8 mouse cellular contexts compared by ENCODE assay signal in the genomic region with DNA sequence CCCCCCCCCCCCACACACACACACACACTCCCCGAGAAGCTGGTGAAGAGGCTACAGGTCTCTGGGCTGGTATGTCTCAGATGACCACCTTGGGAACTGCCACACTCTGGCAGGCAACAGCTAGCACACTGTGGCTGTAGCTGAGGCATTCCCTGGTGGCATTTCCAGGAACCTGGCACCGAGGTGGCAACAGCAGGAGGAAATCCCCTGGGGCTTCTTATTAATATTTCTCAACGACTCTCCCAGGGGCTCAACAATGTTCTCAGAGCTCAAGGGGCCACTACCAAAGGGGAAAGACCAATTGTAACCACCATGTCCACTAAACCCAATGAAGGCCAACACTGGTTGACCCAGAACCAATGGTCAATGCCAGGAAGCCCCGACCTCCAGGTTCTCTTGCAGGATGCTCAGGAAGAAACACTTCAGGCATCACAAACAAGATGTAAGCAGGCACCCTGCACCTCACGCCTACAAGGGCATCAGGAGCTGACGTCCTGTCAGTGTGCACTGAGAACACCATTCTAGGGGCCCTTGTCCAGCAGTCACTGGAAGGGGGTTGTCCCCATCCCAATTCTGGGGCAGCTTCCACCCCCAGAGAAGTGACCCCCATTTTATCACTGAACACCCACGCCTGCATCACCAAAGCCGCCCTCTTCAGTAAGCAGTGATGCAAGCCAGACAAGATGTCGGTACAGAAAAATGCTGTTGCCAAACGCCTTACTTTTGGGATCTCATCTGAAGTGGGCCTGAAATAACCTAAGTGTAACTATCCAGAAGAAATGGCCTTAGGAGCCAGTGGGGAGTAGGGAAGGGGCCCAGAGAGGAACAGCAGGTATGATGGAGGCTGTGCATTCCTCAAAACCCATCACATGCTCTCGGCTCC. TPM values are rescaled to one million over a fixed set of nuclear protein-coding genes. Genes with fewer than 3 reads are reported as not detected.
DNase-seq lines count a peak whose midpoint lies in the region; ATAC-seq and TF ChIP-seq lines count a peak whose summit lies in the region.

No protein-coding gene starts in this region.

- peaks cover 52% of the 10 kb centered on the region for H3K4me1 ChIP-seq in embryonic facial prominence, embryonic 14.5 days (ENCODE audit: control insufficient read depth, insufficient read depth, low read length)
- H3K4me1 ChIP-seq in intestine, embryonic 16.5 days (ENCODE audit: control insufficient read depth, insufficient read depth, low read length), result peaks cover 68% of the 10 kb centered on the region
- H3K4me1 ChIP-seq in olfactory bulb, adult 2 months (ENCODE audit: control insufficient read depth, insufficient read depth, low read length), result peaks cover 69% of the 10 kb centered on the region

- H3K4me2 ChIP-seq in embryonic facial prominence, embryonic 14.5 days (ENCODE audit: low read depth, low read length), result peak overlapping the region; percentile 84
- H3K4me2 ChIP-seq in intestine, embryonic 16.5 days (ENCODE audit: low read depth, low read length), result peak overlapping the region; percentile 43

- no peak for ATAC-seq in embryonic facial prominence, embryonic 14.5 days (ENCODE audit: low read depth)
- ATAC-seq in intestine, embryonic 16.5 days, result no peak

- peak overlapping the region; percentile 41 for H3K9ac ChIP-seq in embryonic facial prominence, embryonic 14.5 days (ENCODE audit: low read depth, low read length)
- H3K9ac ChIP-seq in intestine, embryonic 16.5 days (ENCODE audit: low read depth, low read length), result peak overlapping the region; percentile 52; the same call in 1 of the 2 replicates

- H3K27me3 ChIP-seq in embryonic facial prominence, embryonic 14.5 days (replicated peaks; ENCODE audit: control insufficient read depth, insufficient read depth, low read length), result no peaks in the 10 kb centered on the region
- no peaks in the 10 kb centered on the region for H3K27me3 ChIP-seq in intestine, embryonic 16.5 days (replicated peaks; ENCODE audit: control insufficient read depth, insufficient read depth, low read length)

- peaks cover 10% of the 10 kb centered on the region; the same call in 1 of the 2 replicates for H3K36me3 ChIP-seq in embryonic facial prominence, embryonic 14.5 days (ENCODE audit: control insufficient read depth, insufficient read depth, low read length)
- H3K36me3 ChIP-seq in intestine, embryonic 16.5 days (ENCODE audit: control insufficient read depth, insufficient read depth, low read length), result no peaks in the 10 kb centered on the region

- peak overlapping the region; percentile 71 for H3K4me3 ChIP-seq in layer of hippocampus, adult 2 months
- H3K4me3 ChIP-seq in embryonic facial prominence, embryonic 14.5 days (ENCODE audit: low read depth, low read length), result 0 out of 2 replicates have a peak overlapping the region, but pooled peaks have one; percentile 18
- H3K4me3 ChIP-seq in intestine, embryonic 16.5 days (ENCODE audit: low read length), result peak overlapping the region; percentile 17; the same call in 1 of the 2 replicates
- H3K4me3 ChIP-seq in olfactory bulb, adult 2 months (ENCODE audit: insufficient read depth, low read depth, low read length), result no peak overlapping the region

- WGBS in embryonic facial prominence, embryonic 14.5 days, result 58% methylated on average over 11 of the region's 11 CpGs
- 58% methylated on average over 11 of the region's 11 CpGs for WGBS in intestine, embryonic 16.5 days
- WGBS in olfactory bulb, adult 2 months, result 59% methylated on average over 11 of the region's 11 CpGs

- no peak for TF ChIP-seq POLR2A in olfactory bulb, adult 2 months (IDR thresholded peaks at IDR 0.05; ENCODE audit: insufficient read depth, low read depth, low read length)

- H3K27ac ChIP-seq in layer of hippocampus, adult 2 months, result peak overlapping the region; percentile 97
- peak overlapping the region; percentile 85 for H3K27ac ChIP-seq in embryonic facial prominence, embryonic 14.5 days (replicated peaks; ENCODE audit: low read depth, low read length)
- peak overlapping the region; percentile 73 for H3K27ac ChIP-seq in intestine, embryonic 16.5 days (ENCODE audit: low read length)
- peak overlapping the region; percentile 62 for H3K27ac ChIP-seq in olfactory bulb, adult 2 months (ENCODE audit: insufficient read depth, low read depth, low read length)

- DNase-seq in layer of hippocampus, adult 2 months (ENCODE audit: low spot score in 2 of 2), result no peak
- no peak for DNase-seq in layer of hippocampus, postnatal 36 days
- DNase-seq in embryonic facial prominence, embryonic 14.5 days (ENCODE audit: low spot score), result no peak
- no peak for DNase-seq in Muller cell, postnatal 12 days (ENCODE audit: inconsistent ontology term)
- DNase-seq in T-cell, adult 2 months (ENCODE audit: low spot score), result no peak
- no peak for DNase-seq in frontal cortex, postnatal 25 days (ENCODE audit: low spot score in 2 of 2)

- TF ChIP-seq CTCF in layer of hippocampus, adult 2 months (conservative IDR thresholded peaks at IDR 0.05), result no peak
- TF ChIP-seq CTCF in olfactory bulb, adult 2 months (IDR thresholded peaks at IDR 0.05; ENCODE audit: insufficient read depth, low read depth, low read length), result no peak

- H3K9me3 ChIP-seq in embryonic facial prominence, embryonic 14.5 days (ENCODE audit: control insufficient read depth, low read length), result no peaks in the 10 kb centered on the region
- H3K9me3 ChIP-seq in intestine, embryonic 16.5 days (ENCODE audit: control insufficient read depth, low read length), result no peaks in the 10 kb centered on the region

RNA-seq across cellular contexts. Expression of a gene that starts 4.9 kb away (rescaled TPM):
- 100 to 1,000 TPM; 181 to 201 TPM for total RNA-seq in layer of hippocampus, adult 2 months (2021)
- total RNA-seq in layer of hippocampus, postnatal 36 days (2021), result 100 to 1,000 TPM; 195 to 208 TPM
- 17.0 and 18.9 TPM in 2 replicates for polyA plus RNA-seq in embryonic facial prominence, embryonic 14.5 days (2014; fragmentation: Nextera tagmentation; extraction: Ambion mirVana)
- 15.3 and 15.4 TPM in 2 replicates for polyA plus RNA-seq in intestine, embryonic 16.5 days (2015; fragmentation: Nextera tagmentation; extraction: Ambion mirVana)
- polyA plus RNA-seq in olfactory bulb, adult 2 months (2012; ENCODE audit: insufficient read depth, insufficient read length, low replicate concordance, missing spikeins), result 210 TPM in 1 of 2 replicates, not detected in the other

RNA-seq across cellular contexts. Expression of a gene that starts 18.2 kb away (rescaled TPM):
- total RNA-seq in layer of hippocampus, adult 2 months (2021), result 10 to 100 TPM; 63.4 to 70.7 TPM
- 10 to 100 TPM; 65.2 to 66.9 TPM for total RNA-seq in layer of hippocampus, postnatal 36 days (2021)
- polyA plus RNA-seq in embryonic facial prominence, embryonic 14.5 days (2014; fragmentation: Nextera tagmentation; extraction: Ambion mirVana), result 7.6 and 9.0 TPM in 2 replicates
- polyA plus RNA-seq in intestine, embryonic 16.5 days (2015; fragmentation: Nextera tagmentation; extraction: Ambion mirVana), result 4.1 and 4.6 TPM in 2 replicates
- not detected in 2 replicates for polyA plus RNA-seq in olfactory bulb, adult 2 months (2012; ENCODE audit: insufficient read depth, insufficient read length, low replicate concordance, missing spikeins)

RNA-seq across cellular contexts. Expression of a gene that starts 32.1 kb away (rescaled TPM):
- 10 to 100 TPM; 57.5 to 58.7 TPM for total RNA-seq in layer of hippocampus, adult 2 months (2021)
- total RNA-seq in layer of hippocampus, postnatal 36 days (2021), result 10 to 100 TPM; 53.4 to 59.5 TPM
- polyA plus RNA-seq in embryonic facial prominence, embryonic 14.5 days (2014; fragmentation: Nextera tagmentation; extraction: Ambion mirVana), result 16.3 and 16.6 TPM in 2 replicates
- polyA plus RNA-seq in intestine, embryonic 16.5 days (2015; fragmentation: Nextera tagmentation; extraction: Ambion mirVana), result 31.8 and 33.6 TPM in 2 replicates
- polyA plus RNA-seq in olfactory bulb, adult 2 months (2012; ENCODE audit: insufficient read depth, insufficient read length, low replicate concordance, missing spikeins), result not detected in 2 replicates

Comparison
In these comparisons a context has a peak if more than half of its experiments do, and no peak if none do; other contexts are left out.
1. RNA of a gene that starts 32.1 kb away (polyA plus RNA-seq): 31.8 to 33.6 TPM in intestine, embryonic 16.5 days and 16.3 to 16.6 TPM in embryonic facial prominence, embryonic 14.5 days; not detected in olfactory bulb, adult 2 months; every median in the first group is over 10 times any median in the second.
2. Peak in every context shown above with its lines, with median percentiles within 50 percentile points of each other: H3K27ac ChIP-seq.